Mouse (Mus musculus): Measurements from ENCODE around the gene Ecsit. TPM values are rescaled to one million over a fixed set of nuclear protein-coding genes. Genes with fewer than 3 reads are reported as not detected.
"Not testable (repeated sequence)": the region's sequence is repeated elsewhere in the genome, so short reads cannot be mapped to it uniquely, and the experiment has no call there.

The Ecsit gene
- polyA plus RNA-seq, 1 experiment from 2014 or later = 54.4 TPM

DNA sequence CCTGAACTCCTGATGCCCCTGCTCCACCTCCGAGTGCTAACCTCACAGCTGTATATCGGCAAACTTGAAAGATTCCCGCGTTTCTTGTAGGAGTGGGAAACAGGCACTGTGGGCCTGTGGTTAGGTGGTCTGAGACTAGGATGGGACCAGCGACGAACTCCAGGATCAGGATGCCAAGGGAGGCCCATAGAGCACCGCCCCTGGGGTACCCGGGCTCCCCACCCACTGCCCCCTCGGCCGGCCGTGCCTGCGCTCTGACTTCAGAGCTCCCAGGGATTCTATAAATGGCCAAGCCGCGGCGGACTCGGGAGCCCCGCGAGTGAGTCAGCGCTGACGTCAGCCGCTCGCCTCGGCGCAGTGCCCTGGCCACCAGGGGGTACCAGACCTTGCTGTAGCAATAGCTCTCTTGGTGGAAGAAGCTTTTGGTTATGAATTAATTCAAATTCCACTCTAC lies 10.6 kb upstream of the Ecsit start:
- peak overlapping the region; percentile 63 for H3K4me2 ChIP-seq (replicated peaks)
- peak overlapping the region; percentile 28 for H3K4me3 ChIP-seq (replicated peaks; ENCODE audit: low read length)
- DNase-seq (ENCODE audit: low spot score) (peak; percentile 64), ATAC-seq (ENCODE audit: low FRiP score) (peak; percentile 64; the same call in 1 of the 2 replicates)
- H3K27me3 ChIP-seq (ENCODE audit: control insufficient read depth, insufficient read depth, low read length) = peaks cover 34% of the 10 kb centered on the region
- H3K27ac ChIP-seq = no peak overlapping the region
- H3K9ac ChIP-seq = peak overlapping the region; percentile 60
- H3K4me1 ChIP-seq (replicated peaks; ENCODE audit: control insufficient read depth, insufficient read depth, low read length) = 0 out of 2 replicates have a peak, but pooled peaks cover 3% of the 10 kb centered on the region
- no peaks in the 10 kb centered on the region for H3K36me3 ChIP-seq (replicated peaks; ENCODE audit: control insufficient read depth, insufficient read depth)
- 3% methylated on average over 24 of the region's 24 CpGs for WGBS
- no peaks in the 10 kb centered on the region for H3K9me3 ChIP-seq (ENCODE audit: control insufficient read depth, low read length)

GRCm38 (mm10) chr9:22092746-22093145 lies 7.5 kb upstream of the Ecsit start:
- WGBS = 90% methylated on average over 6 of the region's 6 CpGs
- ATAC-seq (ENCODE audit: low FRiP score) (no peak), DNase-seq (ENCODE audit: low spot score) (no peak)
- H3K4me2 ChIP-seq (replicated peaks) = no peak overlapping the region
- no peak overlapping the region for H3K9ac ChIP-seq
- no peaks in the 10 kb centered on the region for H3K36me3 ChIP-seq (replicated peaks; ENCODE audit: control insufficient read depth, insufficient read depth)
- peaks cover 7% of the 10 kb centered on the region; the same call in 1 of the 2 replicates for H3K27me3 ChIP-seq (ENCODE audit: control insufficient read depth, insufficient read depth, low read length)
- H3K9me3 ChIP-seq (ENCODE audit: control insufficient read depth, low read length) = no peaks in the 10 kb centered on the region
- no peak overlapping the region for H3K4me3 ChIP-seq (replicated peaks; ENCODE audit: low read length)
- no peak overlapping the region for H3K27ac ChIP-seq
- H3K4me1 ChIP-seq (replicated peaks; ENCODE audit: control insufficient read depth, insufficient read depth, low read length) = 0 out of 2 replicates have a peak, but pooled peaks cover 3% of the 10 kb centered on the region

- Histone ChIP-seq H3K9me3 (ENCODE audit: control insufficient read depth, low read length) (no peaks in the 10 kb centered on the region), H3K27me3 (ENCODE audit: control insufficient read depth, insufficient read depth, low read length) (no peaks in the 10 kb centered on the region), H3K4me2 (replicated peaks) (no peak overlapping the region), H3K4me3 (replicated peaks; ENCODE audit: low read length) (no peak overlapping the region), H3K36me3 (replicated peaks; ENCODE audit: control insufficient read depth, insufficient read depth) (no peaks in the 10 kb centered on the region), H3K4me1 (replicated peaks; ENCODE audit: control insufficient read depth, insufficient read depth, low read length) (peaks cover 6% of the 10 kb centered on the region), H3K9ac (no peak overlapping the region), H3K27ac (no peak overlapping the region)
- ATAC-seq (ENCODE audit: low FRiP score) (no peak), DNase-seq (ENCODE audit: low spot score) (no peak)
- WGBS = 83% methylated on average over 7 of the region's 7 CpGs
These were observed 4.7 kb upstream of the Ecsit start for GRCm38 (mm10) chr9:22089986-22090385.

- H3K27ac ChIP-seq = no peak overlapping the region
- WGBS = 99% methylated on average over 7 of the region's 7 CpGs
- DNase-seq (ENCODE audit: low spot score) (no peak), ATAC-seq (ENCODE audit: low FRiP score) (no peak)
- H3K4me1 ChIP-seq (replicated peaks; ENCODE audit: control insufficient read depth, insufficient read depth, low read length) = peaks cover 11% of the 10 kb centered on the region
- H3K9ac ChIP-seq = no peak overlapping the region
- no peak overlapping the region for H3K4me2 ChIP-seq (replicated peaks)
- H3K36me3 ChIP-seq (replicated peaks; ENCODE audit: control insufficient read depth, insufficient read depth) = no peaks in the 10 kb centered on the region
- no peaks in the 10 kb centered on the region for H3K9me3 ChIP-seq (ENCODE audit: control insufficient read depth, low read length)
- no peaks in the 10 kb centered on the region for H3K27me3 ChIP-seq (ENCODE audit: control insufficient read depth, insufficient read depth, low read length)
- H3K4me3 ChIP-seq (replicated peaks; ENCODE audit: low read length) = no peak overlapping the region
These were observed 4.0 kb upstream of the Ecsit start for GRCm38 (mm10) chr9:22089281-22089680.

DNA sequence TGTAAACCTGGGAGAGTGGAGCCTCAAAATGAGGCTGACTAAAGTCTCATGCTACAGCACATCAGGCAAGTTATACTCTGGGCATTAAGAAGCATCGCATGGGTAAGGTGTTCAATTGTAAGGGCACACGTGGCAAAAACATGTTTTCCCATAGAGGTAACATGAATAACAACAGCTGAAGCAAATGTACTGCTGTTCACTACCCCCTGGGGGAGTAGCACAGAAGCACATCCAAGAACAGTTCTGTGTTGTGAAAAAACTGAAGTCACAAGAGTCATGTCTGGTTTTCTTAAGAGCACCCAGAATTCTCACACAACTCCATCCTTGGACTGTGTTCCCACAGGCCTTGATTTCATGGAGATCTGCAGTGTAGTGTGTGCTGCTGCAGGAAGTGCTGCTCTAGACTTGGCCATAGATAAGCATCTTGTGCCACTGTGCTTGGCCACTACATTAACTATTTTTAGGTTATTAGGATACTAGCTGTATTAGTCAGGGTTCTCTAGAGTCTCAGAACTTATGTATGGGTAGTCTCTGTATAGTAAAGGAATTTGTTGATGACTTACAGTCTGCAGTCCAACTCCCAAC lies 1.9 kb upstream of the Ecsit start:
- DNase-seq (ENCODE audit: low spot score) (no peak), ATAC-seq (ENCODE audit: low FRiP score) (no peak)
- no peak overlapping the region for H3K4me2 ChIP-seq (replicated peaks)
- H3K9me3 ChIP-seq (ENCODE audit: control insufficient read depth, low read length) = no peaks in the 10 kb centered on the region
- H3K36me3 ChIP-seq (replicated peaks; ENCODE audit: control insufficient read depth, insufficient read depth) = no peaks in the 10 kb centered on the region; the same call in 1 of the 2 replicates
- no peak overlapping the region for H3K4me3 ChIP-seq (replicated peaks; ENCODE audit: low read length)
- WGBS = 88% methylated on average over 2 of the region's 2 CpGs
- H3K27ac ChIP-seq = no peak overlapping the region
- no peaks in the 10 kb centered on the region for H3K27me3 ChIP-seq (ENCODE audit: control insufficient read depth, insufficient read depth, low read length)
- peaks cover 11% of the 10 kb centered on the region for H3K4me1 ChIP-seq (replicated peaks; ENCODE audit: control insufficient read depth, insufficient read depth, low read length)
- H3K9ac ChIP-seq = no peak overlapping the region

DNA sequence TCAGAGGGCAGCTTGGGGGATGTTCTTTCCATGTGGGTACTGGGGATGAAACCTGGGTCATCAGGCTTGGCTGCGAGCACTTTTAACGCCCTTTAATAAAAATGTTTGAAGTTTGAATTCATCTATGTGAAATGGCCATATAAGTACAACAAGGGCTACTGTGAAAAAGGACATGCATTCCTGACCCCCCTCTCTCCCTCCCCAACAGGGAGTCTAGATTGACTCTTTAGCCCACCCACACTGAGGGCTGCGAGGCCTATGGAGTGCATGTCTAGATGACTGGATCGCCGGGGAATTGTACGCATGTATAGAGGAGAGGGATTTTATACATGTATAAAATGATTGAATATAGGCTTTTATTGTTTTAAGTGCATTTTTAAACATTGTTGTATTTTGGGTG lies 774 bp upstream of the Ecsit start:
- Histone ChIP-seq H3K9ac (peak overlapping the region; percentile 80), H3K9me3 (ENCODE audit: control insufficient read depth, low read length) (no peaks in the 10 kb centered on the region), H3K36me3 (replicated peaks; ENCODE audit: control insufficient read depth, insufficient read depth) (no peaks in the 10 kb centered on the region; the same call in 1 of the 2 replicates), H3K4me3 (replicated peaks; ENCODE audit: low read length) (peak overlapping the region; percentile 69), H3K27ac (peak overlapping the region; percentile 66), H3K4me1 (replicated peaks; ENCODE audit: control insufficient read depth, insufficient read depth, low read length) (peaks cover 11% of the 10 kb centered on the region), H3K27me3 (ENCODE audit: control insufficient read depth, insufficient read depth, low read length) (no peaks in the 10 kb centered on the region), H3K4me2 (replicated peaks) (peak overlapping the region; percentile 73)
- 86% methylated on average over 6 of the region's 6 CpGs for WGBS
- DNase-seq (ENCODE audit: low spot score) = no peak
- ATAC-seq (ENCODE audit: low FRiP score) = no peak

GRCm38 (mm10) chr9:22084667-22085021 lies 594 bp downstream of the Ecsit start:
- peaks cover 8% of the 10 kb centered on the region; the same call in 1 of the 2 replicates for H3K36me3 ChIP-seq (replicated peaks; ENCODE audit: control insufficient read depth, insufficient read depth)
- no peaks in the 10 kb centered on the region for H3K9me3 ChIP-seq (ENCODE audit: control insufficient read depth, low read length)
- peak overlapping the region; percentile 73 for H3K4me2 ChIP-seq (replicated peaks)
- peaks cover 11% of the 10 kb centered on the region for H3K4me1 ChIP-seq (replicated peaks; ENCODE audit: control insufficient read depth, insufficient read depth, low read length)
- ATAC-seq (ENCODE audit: low FRiP score) = no peak
- peak overlapping the region; percentile 80 for H3K9ac ChIP-seq
- peak overlapping the region; percentile 69 for H3K4me3 ChIP-seq (replicated peaks; ENCODE audit: low read length)
- DNase-seq (ENCODE audit: low spot score) = no peak
- 36% methylated on average over 4 of the region's 4 CpGs for whole genome bisulfite sequencing
- H3K27me3 ChIP-seq (ENCODE audit: control insufficient read depth, insufficient read depth, low read length) = no peaks in the 10 kb centered on the region
- peak overlapping the region; percentile 67 for H3K27ac ChIP-seq

GRCm38 (mm10) chr9:22076223-22076622 lies 9.0 kb downstream of the Ecsit start:
- no peak overlapping the region for H3K9ac ChIP-seq

GRCm38 (mm10) chr9:22075778-22076177 lies 9.5 kb downstream of the Ecsit start:
- not testable (repeated sequence) for H3K27ac ChIP-seq; H3K4me2 ChIP-seq (replicated peaks); DNase-seq (ENCODE audit: low spot score); H3K4me3 ChIP-seq (replicated peaks; ENCODE audit: low read length); H3K9me3 ChIP-seq (ENCODE audit: control insufficient read depth, low read length); H3K9ac ChIP-seq; H3K4me1 ChIP-seq (replicated peaks; ENCODE audit: control insufficient read depth, insufficient read depth, low read length); H3K27me3 ChIP-seq (ENCODE audit: control insufficient read depth, insufficient read depth, low read length); ATAC-seq (ENCODE audit: low FRiP score)
- peaks cover 53% of the 10 kb centered on the region for H3K36me3 ChIP-seq (replicated peaks; ENCODE audit: control insufficient read depth, insufficient read depth)
- WGBS = 80% methylated on average over 5 of the region's 5 CpGs

More at GRCm38 (mm10) chr9:22076223-22076622, 9.0 kb downstream of the Ecsit start:
- Histone ChIP-seq H3K36me3 (replicated peaks; ENCODE audit: control insufficient read depth, insufficient read depth) (peaks cover 53% of the 10 kb centered on the region), H3K4me3 (replicated peaks; ENCODE audit: low read length) (no peak overlapping the region), H3K27me3 (ENCODE audit: control insufficient read depth, insufficient read depth, low read length) (no peaks in the 10 kb centered on the region), H3K9me3 (ENCODE audit: control insufficient read depth, low read length) (no peaks in the 10 kb centered on the region), H3K4me1 (replicated peaks; ENCODE audit: control insufficient read depth, insufficient read depth, low read length) (0 out of 2 replicates have a peak, but pooled peaks cover 4% of the 10 kb centered on the region), H3K4me2 (replicated peaks) (no peak overlapping the region), H3K27ac (no peak overlapping the region)
- ATAC-seq (ENCODE audit: low FRiP score) (no peak), DNase-seq (ENCODE audit: low spot score) (no peak)
- 95% methylated on average over 23 of the region's 23 CpGs for WGBS
